Mouse (Mus musculus): ENCODE measurements around the gene Nppb.

Nppb gene

GRCm38 (mm10) chr4:147976237-147976636 lies 9.4 kb upstream of the Nppb start:
- no peak for DNase-seq (ENCODE audit: low spot score)

- no peak for DNase-seq (ENCODE audit: low spot score)
Measured at GRCm38 (mm10) chr4:147977726-147978125, 7.9 kb upstream of the Nppb start.

GRCm38 (mm10) chr4:147978391-147978790 lies 7.2 kb upstream of the Nppb start:
- DNase-seq (ENCODE audit: low spot score), result no peak

- DNase-seq (ENCODE audit: low spot score), result no peak
Measured at GRCm38 (mm10) chr4:147979441-147979860, 6.1 kb upstream of the Nppb start.

GRCm38 (mm10) chr4:147993571-147994095 lies 8.0 kb downstream of the Nppb start:
- DNase-seq (ENCODE audit: low spot score), result no peak

GRCm38 (mm10) chr4:147995311-147995710 lies 9.7 kb downstream of the Nppb start:
- DNase-seq (ENCODE audit: low spot score), result no peak

- no peak for DNase-seq (ENCODE audit: low spot score)
Measured at GRCm38 (mm10) chr4:148000202-148000772, 14.7 kb downstream of the Nppb start, which contains the start of gene Nppa. Gene Nppa (plus strand): TSS chr4:148000722.

GRCm38 (mm10) chr4:148001013-148001789 lies 15.6 kb downstream of the Nppb start:
- no peak for DNase-seq (ENCODE audit: low spot score)

- DNase-seq (ENCODE audit: low spot score), result no peak
Measured at GRCm38 (mm10) chr4:148001866-148002265, 16.3 kb downstream of the Nppb start.

- no peak for DNase-seq (ENCODE audit: low spot score)
Measured at GRCm38 (mm10) chr4:148004361-148004760, 18.8 kb downstream of the Nppb start.

- no peak for DNase-seq (ENCODE audit: low spot score)
Measured at GRCm38 (mm10) chr4:148008412-148008811, 22.8 kb downstream of the Nppb start.

- no peak for DNase-seq (ENCODE audit: low spot score)
Measured at GRCm38 (mm10) chr4:148009641-148010040, 24.1 kb downstream of the Nppb start.

GRCm38 (mm10) chr4:148011332-148011731 lies 25.7 kb downstream of the Nppb start:
- no peak for DNase-seq (ENCODE audit: low spot score)

- no peak for DNase-seq (ENCODE audit: low spot score)
Measured at GRCm38 (mm10) chr4:148012216-148012615, 26.6 kb downstream of the Nppb start.

- no peak for DNase-seq (ENCODE audit: low spot score)
Measured at GRCm38 (mm10) chr4:148015418-148015817, 29.8 kb downstream of the Nppb start.

- no peak for DNase-seq (ENCODE audit: low spot score)
Measured at GRCm38 (mm10) chr4:148016981-148017380, 31.4 kb downstream of the Nppb start.

GRCm38 (mm10) chr4:148018410-148018809 lies 32.8 kb downstream of the Nppb start:
- DNase-seq (ENCODE audit: low spot score), result no peak

- DNase-seq (ENCODE audit: low spot score), result no peak
Measured at GRCm38 (mm10) chr4:148024003-148024402, 38.4 kb downstream of the Nppb start.

- no peak for DNase-seq (ENCODE audit: low spot score)
Measured at GRCm38 (mm10) chr4:148029297-148029696, 43.7 kb downstream of the Nppb start.

GRCm38 (mm10) chr4:148030506-148030905 lies 44.9 kb downstream of the Nppb start:
- DNase-seq (ENCODE audit: low spot score), result no peak

- peak; percentile 31 for DNase-seq (ENCODE audit: low spot score)
Measured at GRCm38 (mm10) chr4:148033858-148034410, 48.3 kb downstream of the Nppb start.

- no peak for DNase-seq (ENCODE audit: low spot score)
Measured at GRCm38 (mm10) chr4:148035440-148035839, 49.9 kb downstream of the Nppb start.

All from T-cell, adult 2 months (primary cell).